Mouse (Mus musculus): ENCODE data around the gene Mtus2.

DNA sequence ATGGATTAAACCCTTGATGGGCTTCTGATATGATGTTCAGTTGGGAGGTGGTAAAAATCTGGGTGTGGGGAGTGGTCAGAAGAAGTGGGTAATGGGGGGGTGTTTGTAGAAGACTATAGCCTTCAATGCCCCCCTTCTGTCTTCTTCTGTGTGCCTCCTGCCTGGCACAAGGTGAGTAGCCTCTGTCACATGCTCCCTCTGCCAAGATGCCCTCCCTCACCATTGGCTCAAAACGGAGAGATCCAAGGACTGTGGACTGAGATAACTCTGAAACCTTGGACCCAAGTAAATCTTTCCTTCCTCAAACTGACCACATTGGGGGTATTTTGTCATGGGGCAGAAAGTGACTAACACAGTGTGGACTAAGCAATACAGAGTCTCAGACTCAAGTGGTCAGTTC is 99.7 kb downstream of the Mtus2 start:
- TF ChIP-seq CTCF (IDR thresholded peaks at IDR 0.05; ENCODE audit: low read depth): no peak
- TF ChIP-seq EP300 (IDR thresholded peaks at IDR 0.05; ENCODE audit: low read depth): no peak

Data from liver, postnatal 0 days (tissue).